Mouse (Mus musculus) small intestine, adult 2 months (tissue): ENCODE measurements at regions not wholly inside any gene's neighbourhood (a gene's known extent, or its start where the extent isn't known, plus 50 kb on each side); places are given as distances from the start of the nearest gene placed in this dataset.

Experiments
- H3K27ac ChIP-seq: fragments of 200-500 bp; 2 replicates; pipeline ENCODE4 v1.5.1; 2012; ENCODE audit warnings: low read depth, low read length, control low read depth, inconsistent platforms; ENCODE audit not compliant: insufficient read depth
- H3K27me3 ChIP-seq: fragments of 200-500 bp; 2 replicates; pipeline ENCODE4 v1.6.1; 2012; ENCODE audit warnings: mild to moderate bottlenecking, moderate library complexity, low read length, inconsistent platforms; ENCODE audit not compliant: control insufficient read depth, insufficient read depth
- H3K36me3 ChIP-seq: fragments of 200-500 bp; 2 replicates; pipeline ENCODE4 v1.6.1; 2012; ENCODE audit warnings: mild to moderate bottlenecking, low read length, control low read depth, inconsistent platforms; ENCODE audit not compliant: control insufficient read depth, insufficient read depth
- H3K4me1 ChIP-seq: fragments of 200-500 bp; 2 replicates; pipeline ENCODE4 v1.6.1; 2012; ENCODE audit warnings: low read length, inconsistent platforms, mixed read lengths; ENCODE audit not compliant: control insufficient read depth, insufficient read depth, insufficient read length
- H3K4me3 ChIP-seq: fragments of 200-500 bp; 2 replicates; pipeline ENCODE4 v1.5.1; 2012; ENCODE audit warnings: low read depth, mild to moderate bottlenecking, control low read depth, inconsistent platforms, low read length, moderate library complexity
- CTCF ChIP-seq: fragments of 200-500 bp; IDR thresholded peaks from 2 replicates; pipeline ENCODE4 v1.5.1; 2012; ENCODE audit warnings: low read depth, mild to moderate bottlenecking, control low read depth, inconsistent platforms, low read length, moderate library complexity, mixed read lengths; ENCODE audit not compliant: insufficient replicate concordance, insufficient read length; ENCODE audit errors: extremely low read depth
- POLR2A ChIP-seq: fragments of 200-500 bp; IDR thresholded peaks from 2 replicates; pipeline ENCODE4 v1.6.1; 2012; ENCODE audit warnings: low read depth, mild to moderate bottlenecking, control low read depth, inconsistent platforms, low read length, moderate library complexity
- WGBS: fragments of 180-500 bp; shearing (Covaris S2); methylation state at CpG from one replicate; pipeline ENCODE4 v1.1.7; 2018; 5-methylcytosine and 5-hydroxymethylcytosine counted together

- 20% methylated on average over 4 of the region's 4 CpGs for WGBS
- Histone ChIP-seq H3K27ac (no peak overlapping the region), H3K4me3 (no peak overlapping the region), H3K36me3 (no peaks in the 10 kb centered on the region), H3K27me3 (no peaks in the 10 kb centered on the region), H3K4me1 (no peaks in the 10 kb centered on the region; the same call in 1 of the 2 replicates)
- TF ChIP-seq CTCF (no peak), POLR2A (no peak)
Measured at GRCm38 (mm10) chr11:111426715-111427114, 360.8 kb downstream of the Kcnj2 start.

- no peaks in the 10 kb centered on the region for H3K4me1 ChIP-seq
- H3K27me3 ChIP-seq = no peaks in the 10 kb centered on the region
- no peak overlapping the region for H3K27ac ChIP-seq
- no peaks in the 10 kb centered on the region for H3K36me3 ChIP-seq
- TF ChIP-seq POLR2A (no peak), CTCF (no peak)
- no peak overlapping the region for H3K4me3 ChIP-seq
Measured at GRCm38 (mm10) chr11:111442257-111442656, 376.3 kb downstream of the Kcnj2 start.

- TF ChIP-seq POLR2A = no peak
- no peak for TF ChIP-seq CTCF
- Histone ChIP-seq H3K36me3 (no peaks in the 10 kb centered on the region), H3K27me3 (no peaks in the 10 kb centered on the region), H3K4me1 (no peaks in the 10 kb centered on the region), H3K27ac (no peak overlapping the region), H3K4me3 (no peak overlapping the region)
- WGBS = 81% methylated on average over 1 of the region's 1 CpGs
Measured at GRCm38 (mm10) chr11:111443381-111443780, 377.4 kb downstream of the Kcnj2 start.

- no peak overlapping the region for H3K27ac ChIP-seq
- H3K36me3 ChIP-seq = no peaks in the 10 kb centered on the region
- TF ChIP-seq POLR2A (no peak), CTCF (no peak)
- H3K4me3 ChIP-seq = no peak overlapping the region
- H3K4me1 ChIP-seq = no peaks in the 10 kb centered on the region
- no peaks in the 10 kb centered on the region for H3K27me3 ChIP-seq
- 55% methylated on average over 4 of the region's 4 CpGs for WGBS
Measured at GRCm38 (mm10) chr11:111444791-111445190, 378.8 kb downstream of the Kcnj2 start.

GRCm38 (mm10) chr11:111445764-111446163 is 379.8 kb downstream of the Kcnj2 start:
- H3K4me3 ChIP-seq = no peak overlapping the region
- TF ChIP-seq POLR2A (no peak), CTCF (no peak)
- H3K27ac ChIP-seq = no peak overlapping the region
- H3K4me1 ChIP-seq = no peaks in the 10 kb centered on the region
- WGBS = 4% methylated on average over 4 of the region's 4 CpGs
- H3K36me3 ChIP-seq = no peaks in the 10 kb centered on the region
- no peaks in the 10 kb centered on the region for H3K27me3 ChIP-seq

GRCm38 (mm10) chr11:111450811-111451494 is 385.0 kb downstream of the Kcnj2 start:
- H3K27me3 ChIP-seq = no peaks in the 10 kb centered on the region
- H3K36me3 ChIP-seq = no peaks in the 10 kb centered on the region

GRCm38 (mm10) chr11:111460046-111460445 is 394.1 kb downstream of the Kcnj2 start:
- Histone ChIP-seq H3K27me3 (no peaks in the 10 kb centered on the region), H3K36me3 (no peaks in the 10 kb centered on the region), H3K27ac (no peak overlapping the region), H3K4me1 (no peaks in the 10 kb centered on the region), H3K4me3 (no peak overlapping the region)
- 91% methylated on average over 10 of the region's 10 CpGs for WGBS
- TF ChIP-seq POLR2A = no peak
- TF ChIP-seq CTCF = no peak

More at GRCm38 (mm10) chr11:111450811-111451494, 385.0 kb downstream of the Kcnj2 start:
- WGBS = 57% methylated on average over 3 of the region's 3 CpGs
- Histone ChIP-seq H3K27ac (no peak overlapping the region), H3K4me3 (no peak overlapping the region), H3K4me1 (no peaks in the 10 kb centered on the region)
- TF ChIP-seq POLR2A (no peak), CTCF (no peak)

GRCm38 (mm10) chr11:111484981-111485380 is 419.0 kb downstream of the Kcnj2 start:
- 51% methylated on average over 6 of the region's 6 CpGs for WGBS
- H3K4me1 ChIP-seq = no peaks in the 10 kb centered on the region
- no peaks in the 10 kb centered on the region for H3K36me3 ChIP-seq
- no peak overlapping the region for H3K4me3 ChIP-seq
- no peak overlapping the region for H3K27ac ChIP-seq
- no peaks in the 10 kb centered on the region for H3K27me3 ChIP-seq
- TF ChIP-seq POLR2A (no peak), CTCF (no peak)
